Mouse (Mus musculus) heart, postnatal 0 days (tissue): ENCODE results near the gene Fam102a. TPM values are rescaled to one million over a fixed set of nuclear protein-coding genes. Genes with fewer than 3 reads are reported as not detected.

ENCODE experiments used
- ATAC-seq: fragments of 200-750 bp; cut with Nextera tagmentation; 2 replicates; pipeline ENCODE4 v1.8.0; 2017; ENCODE audit warnings: low read depth, moderate number of reproducible peaks, moderate library complexity; ENCODE audit not compliant: insufficient read depth
- DNase-seq: peaks from one replicate; pipeline ENCODE4 v3.0.0-alpha.2; 2016; ENCODE audit warnings: low spot score
- H3K27ac ChIP-seq: fragments of 300-500 bp; sonication (generic); 2 replicates; pipeline ENCODE4 v1.5.1; 2014; ENCODE audit warnings: low read depth, mild to moderate bottlenecking
- H3K27me3 ChIP-seq: fragments of 300-500 bp; sonication (generic); 2 replicates; pipeline ENCODE4 v1.6.1; 2014; ENCODE audit warnings: low read length, mixed read lengths; ENCODE audit not compliant: control insufficient read depth, insufficient read depth
- H3K36me3 ChIP-seq: fragments of 300-500 bp; sonication (generic); replicated peaks from 2 replicates; pipeline ENCODE4 v1.6.1; 2014; ENCODE audit warnings: low read length, mixed read lengths; ENCODE audit not compliant: control insufficient read depth, insufficient read depth
- H3K4me1 ChIP-seq: fragments of 300-500 bp; sonication (generic); 2 replicates; pipeline ENCODE4 v1.6.1; 2014; ENCODE audit warnings: antibody characterized with exemption; ENCODE audit not compliant: control insufficient read depth, insufficient read depth
- H3K4me2 ChIP-seq: fragments of 300-500 bp; sonication (generic); 2 replicates; pipeline ENCODE4 v1.6.1; 2014; ENCODE audit warnings: low read depth, mild to moderate bottlenecking, low read length, moderate library complexity
- H3K4me3 ChIP-seq: fragments of 300-500 bp; sonication (generic); 2 replicates; pipeline ENCODE4 v1.5.1; 2014; ENCODE audit warnings: low read depth, low read length
- H3K9ac ChIP-seq: fragments of 300-500 bp; sonication (generic); replicated peaks from 2 replicates; pipeline ENCODE4 v1.6.1; 2014; ENCODE audit warnings: low read depth, low read length, mixed read lengths
- H3K9me3 ChIP-seq: fragments of 300-500 bp; sonication (generic); replicated peaks from 2 replicates; pipeline ENCODE4 v1.6.1; 2016; ENCODE audit warnings: low read length; ENCODE audit not compliant: control insufficient read depth
- CTCF ChIP-seq: IDR thresholded peaks from 2 replicates; pipeline ENCODE4 v1.5.1; 2016; ENCODE audit warnings: antibody characterized with exemption, control low read depth, low read depth
- EP300 ChIP-seq: IDR thresholded peaks from 2 replicates; pipeline ENCODE4 v1.6.1; 2016; ENCODE audit warnings: antibody characterized with exemption, low read depth
- WGBS: fragments of 180-500 bp; shearing (Covaris S2); extraction: QIAGEN DNeasy Blood & Tissue Kit; methylation state at CpG from one replicate; pipeline ENCODE4 v1.1.7; 2014; 5-methylcytosine and 5-hydroxymethylcytosine counted together
- polyA plus RNA-seq: library from polyadenylated mRNA; unstranded; fragments of >200 nt; fragmentation: Nextera tagmentation; extraction: Ambion mirVana; gene quantifications from 2 replicates; pipeline ENCODE4 v1.2.1, GENCODE M21; 2015
- total RNA-seq: library from RNA; depleted of rRNA; stranded (reverse); fragments of >200 nt; gene quantifications from 2 replicates; pipeline ENCODE4 v1.2.3, GENCODE M21; 2014; ENCODE audit warnings: low replicate concordance

Fam102a gene
- total and polyA plus RNA-seq, 2 experiments from 2014 or later, result 2.8 to 12.3 TPM

- no peak for DNase-seq
Measured at GRCm38 (mm10) chr2:32527468-32527966, 7.6 kb upstream of the Fam102a start.

DNA sequence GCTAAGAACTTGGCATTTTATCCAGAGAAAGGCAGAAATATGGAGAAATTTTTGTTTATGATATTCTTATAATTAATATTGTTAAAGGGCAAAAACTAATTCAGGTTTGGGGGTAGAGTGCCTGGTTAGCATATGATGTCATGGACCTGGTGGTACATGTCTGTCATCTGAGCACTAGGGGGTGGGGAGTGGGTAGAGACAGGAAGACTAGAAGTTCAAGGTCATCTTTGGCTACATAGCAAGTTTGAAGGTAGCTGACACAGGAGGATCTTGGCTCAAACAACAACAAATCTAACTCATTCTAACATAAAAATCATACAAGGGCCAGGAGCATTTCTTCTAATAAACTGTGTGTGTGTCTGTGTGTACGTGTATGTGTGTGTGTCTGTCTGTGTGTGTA, 6.8 kb upstream of the Fam102a start:
- no peak overlapping the region for H3K4me3 ChIP-seq
- no peaks in the 10 kb centered on the region for H3K27me3 ChIP-seq
- no peaks in the 10 kb centered on the region for H3K9me3 ChIP-seq
- DNase-seq (no peak), ATAC-seq (no peak)
- no peak overlapping the region for H3K4me2 ChIP-seq
- H3K36me3 ChIP-seq, result no peaks in the 10 kb centered on the region
- TF ChIP-seq CTCF (no peak), EP300 (no peak)
- H3K27ac ChIP-seq, result no peak overlapping the region
- H3K4me1 ChIP-seq, result no peaks in the 10 kb centered on the region
- H3K9ac ChIP-seq, result no peak overlapping the region
- WGBS, result 91% methylated on average over 1 of the region's 1 CpGs

More at GRCm38 (mm10) chr2:32527468-32527966, 7.6 kb upstream of the Fam102a start:
- Histone ChIP-seq H3K4me2 (no peak overlapping the region), H3K4me3 (no peak overlapping the region), H3K27ac (no peak overlapping the region), H3K4me1 (no peaks in the 10 kb centered on the region), H3K27me3 (no peaks in the 10 kb centered on the region), H3K9me3 (no peaks in the 10 kb centered on the region), H3K9ac (no peak overlapping the region), H3K36me3 (no peaks in the 10 kb centered on the region)
- WGBS, result 83% methylated on average over 14 of the region's 14 CpGs
- ATAC-seq, result no peak
- no peak for TF ChIP-seq CTCF
- no peak for TF ChIP-seq EP300

GRCm38 (mm10) chr2:32530479-32530878, 4.7 kb upstream of the Fam102a start:
- no peak overlapping the region for H3K4me3 ChIP-seq
- DNase-seq, result no peak
- no peaks in the 10 kb centered on the region for H3K27me3 ChIP-seq
- H3K4me1 ChIP-seq, result 0 out of 2 replicates have a peak, but pooled peaks cover 7% of the 10 kb centered on the region
- H3K36me3 ChIP-seq, result no peaks in the 10 kb centered on the region
- no peak for TF ChIP-seq CTCF
- no peak for TF ChIP-seq EP300
- no peaks in the 10 kb centered on the region for H3K9me3 ChIP-seq
- no peak overlapping the region for H3K9ac ChIP-seq
- no peak for ATAC-seq
- H3K4me2 ChIP-seq, result no peak overlapping the region
- 66% methylated on average over 2 of the region's 2 CpGs for WGBS
- H3K27ac ChIP-seq, result no peak overlapping the region

DNA sequence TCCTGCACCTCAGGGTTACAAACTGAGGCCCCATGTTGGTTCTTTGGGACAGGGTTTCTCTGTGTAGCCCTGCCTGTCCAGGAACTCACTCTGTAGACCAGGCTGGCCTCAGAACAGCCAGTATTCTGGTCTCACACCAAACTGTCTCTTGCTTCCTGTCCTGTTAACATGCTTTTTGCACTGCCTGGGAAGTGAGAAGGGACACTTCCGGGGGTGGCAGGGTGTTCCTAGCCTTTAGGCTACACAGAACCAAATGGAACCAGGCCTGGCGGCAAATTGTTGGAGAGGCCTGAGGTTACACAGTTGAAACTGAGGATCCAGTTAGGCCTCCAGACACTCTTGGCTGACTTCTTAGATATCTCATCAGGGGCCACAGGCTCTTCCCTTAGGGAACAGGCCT, 2.0 kb upstream of the Fam102a start:
- H3K9me3 ChIP-seq, result no peaks in the 10 kb centered on the region
- peaks cover 20% of the 10 kb centered on the region; the same call in 1 of the 2 replicates for H3K4me1 ChIP-seq
- DNase-seq (no peak), ATAC-seq (no peak)
- H3K27me3 ChIP-seq, result no peaks in the 10 kb centered on the region
- TF ChIP-seq CTCF (no peak), EP300 (no peak)
- WGBS, result 84% methylated on average over 2 of the region's 2 CpGs
- H3K36me3 ChIP-seq, result no peaks in the 10 kb centered on the region
- H3K4me3 ChIP-seq, result no peak overlapping the region
- H3K27ac ChIP-seq, result no peak overlapping the region
- no peak overlapping the region for H3K9ac ChIP-seq
- no peak overlapping the region for H3K4me2 ChIP-seq

GRCm38 (mm10) chr2:32534061-32534732, 935 bp upstream of the Fam102a start:
- H3K4me1 ChIP-seq, result peaks cover 27% of the 10 kb centered on the region; the same call in 1 of the 2 replicates
- ATAC-seq, result no peak
- peak overlapping the region; percentile 93 for H3K4me2 ChIP-seq

DNA sequence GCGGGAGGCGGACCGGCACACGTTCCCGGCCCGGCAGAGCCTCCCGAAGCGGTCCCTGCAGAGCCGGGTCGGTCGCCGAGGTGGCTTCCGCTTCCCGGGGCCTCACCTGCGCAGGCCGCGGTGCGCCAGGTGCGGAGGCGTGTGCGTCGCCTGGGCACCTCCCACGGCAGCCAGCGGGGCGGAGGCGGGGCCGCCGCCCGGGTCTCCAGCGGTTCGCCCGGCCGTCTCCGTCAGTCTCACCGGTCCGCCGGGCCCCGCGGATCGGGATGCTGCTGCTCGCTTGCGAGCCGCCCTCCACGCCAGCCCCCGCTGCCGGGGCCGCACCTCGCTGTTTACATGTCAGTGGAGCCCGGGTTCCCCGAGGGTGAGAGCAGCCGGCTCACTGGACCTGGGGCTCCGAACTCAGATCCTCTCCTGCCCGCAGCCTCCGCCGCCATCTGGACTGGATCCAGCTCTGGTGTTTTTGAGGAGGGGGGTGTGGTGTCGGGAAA, 414 bp downstream of the Fam102a start:
- ATAC-seq, result peak; percentile 7; the same call in 1 of the 2 replicates
- Histone ChIP-seq H3K9me3 (no peaks in the 10 kb centered on the region), H3K4me3 (peak overlapping the region; percentile 84), H3K4me1 (peaks cover 35% of the 10 kb centered on the region; the same call in 1 of the 2 replicates), H3K4me2 (peak overlapping the region; percentile 93), H3K27ac (peak overlapping the region; percentile 91), H3K27me3 (no peaks in the 10 kb centered on the region), H3K36me3 (no peaks in the 10 kb centered on the region), H3K9ac (peak overlapping the region; percentile 90)
- whole genome bisulfite sequencing, result under 1% methylated on average over 31 of the region's 56 CpGs
- DNase-seq, result no peak
- TF ChIP-seq EP300, result no peak

More at GRCm38 (mm10) chr2:32534061-32534732, 935 bp upstream of the Fam102a start:
- peak overlapping the region; percentile 91 for H3K27ac ChIP-seq
- H3K9me3 ChIP-seq, result no peaks in the 10 kb centered on the region
- 12% methylated on average over 13 of the region's 13 CpGs for WGBS
- 0 out of 2 replicates have a peak, but pooled peaks have one; percentile 16 for TF ChIP-seq EP300
- no peak for TF ChIP-seq CTCF
- peak overlapping the region; percentile 69 for H3K9ac ChIP-seq
- no peaks in the 10 kb centered on the region for H3K36me3 ChIP-seq
- peak; percentile 71 for DNase-seq
- peak overlapping the region; percentile 84 for H3K4me3 ChIP-seq
- H3K27me3 ChIP-seq, result no peaks in the 10 kb centered on the region
